ENCODE assay signal across 8 mouse cellular contexts in the genomic region with DNA sequence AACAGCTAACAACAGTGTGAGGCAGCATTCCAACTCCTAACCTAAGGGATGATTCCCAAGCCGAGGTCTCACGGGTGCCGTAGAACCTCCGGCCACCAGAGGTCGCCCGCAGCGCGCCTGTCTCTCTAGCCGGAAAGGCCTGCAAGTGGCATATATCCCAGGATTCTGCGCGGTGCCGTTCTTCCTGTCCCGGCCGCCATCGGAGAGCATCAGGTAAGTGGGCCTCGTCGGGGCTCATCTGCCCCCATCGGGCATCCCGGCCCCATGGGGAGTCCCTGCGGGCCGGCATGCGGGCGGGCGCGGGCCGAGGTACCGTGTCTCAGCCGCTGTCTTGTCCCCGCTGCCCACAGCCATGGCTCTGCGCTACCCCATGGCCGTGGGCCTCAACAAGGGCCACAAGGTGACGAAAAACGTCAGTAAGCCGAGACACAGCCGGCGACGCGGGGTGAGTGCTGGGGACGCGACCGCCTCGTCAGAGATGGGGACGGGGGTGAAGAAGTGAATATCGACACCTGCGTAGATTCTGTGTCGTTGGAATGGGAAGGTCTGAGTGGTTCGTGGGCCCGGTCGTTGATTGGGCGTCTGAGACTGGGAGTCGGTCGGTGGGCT. TPM values are rescaled to one million over a fixed set of nuclear protein-coding genes. Genes with fewer than 3 reads are reported as not detected.
A peak's percentile ranks its signal among the peaks of the same experiment; 100 is the strongest.
DNase-seq lines count a peak whose midpoint lies in the region; ATAC-seq and TF ChIP-seq lines count a peak whose summit lies in the region.

TSS of gene Rpl36 (plus strand) at position 181 of the 609 bp plus-strand sequence.

- H3K27ac ChIP-seq in embryonic facial prominence, embryonic 14.5 days (replicated peaks; ENCODE audit: low read depth, low read length) = peak within 1 kb of the TSS; percentile 91
- H3K27ac ChIP-seq in limb, embryonic 14.5 days (replicated peaks; ENCODE audit: low read depth, low read length) = peak within 1 kb of the TSS; percentile 92
- peak within 1 kb of the TSS; percentile 95 for H3K27ac ChIP-seq in midbrain, postnatal 0 days (ENCODE audit: low read depth, low read length)

- H3K36me3 ChIP-seq in embryonic facial prominence, embryonic 14.5 days (ENCODE audit: control insufficient read depth, insufficient read depth, low read length) = peaks cover 43% of the 10 kb centered on the region
- peaks cover 40% of the 10 kb centered on the region for H3K36me3 ChIP-seq in limb, embryonic 14.5 days (ENCODE audit: control insufficient read depth, insufficient read depth, low read length)
- peaks cover 39% of the 10 kb centered on the region for H3K36me3 ChIP-seq in midbrain, postnatal 0 days (ENCODE audit: insufficient read depth, low read length)

- peak within 1 kb of the TSS; percentile 93 for H3K4me2 ChIP-seq in embryonic facial prominence, embryonic 14.5 days (ENCODE audit: low read depth, low read length)
- peak within 1 kb of the TSS; percentile 69 for H3K4me2 ChIP-seq in limb, embryonic 14.5 days (replicated peaks; ENCODE audit: low read depth, low read length, severe bottlenecking)
- H3K4me2 ChIP-seq in midbrain, postnatal 0 days (ENCODE audit: low read depth, low read length, poor library complexity, severe bottlenecking) = peak within 1 kb of the TSS; percentile 75

- under 1% methylated on average over 44 of the region's 52 CpGs for WGBS in embryonic facial prominence, embryonic 14.5 days
- WGBS in limb, embryonic 14.5 days = 3% methylated on average over 52 of the region's 52 CpGs
- under 1% methylated on average over 52 of the region's 52 CpGs for WGBS in midbrain, postnatal 0 days

- TF ChIP-seq POLR2A in limb, embryonic 14.5 days (IDR thresholded peaks at IDR 0.05; ENCODE audit: borderline replicate concordance, extremely low read depth, insufficient read depth, insufficient read length) = peak; percentile 95

- peak within 1 kb of the TSS; percentile 82 for H3K9ac ChIP-seq in embryonic facial prominence, embryonic 14.5 days (ENCODE audit: low read depth, low read length)
- H3K9ac ChIP-seq in limb, embryonic 14.5 days (ENCODE audit: low read depth, low read length, severe bottlenecking) = peak within 1 kb of the TSS; percentile 83
- H3K9ac ChIP-seq in midbrain, postnatal 0 days (replicated peaks; ENCODE audit: low read length, poor library complexity, severe bottlenecking) = peak within 1 kb of the TSS; percentile 69

- no peaks in the 10 kb centered on the region for H3K27me3 ChIP-seq in embryonic facial prominence, embryonic 14.5 days (replicated peaks; ENCODE audit: control insufficient read depth, insufficient read depth, low read length)
- H3K27me3 ChIP-seq in limb, embryonic 14.5 days (ENCODE audit: control insufficient read depth, insufficient read depth, low read length) = no peaks in the 10 kb centered on the region
- H3K27me3 ChIP-seq in midbrain, postnatal 0 days (ENCODE audit: insufficient read depth, low read length) = no peaks in the 10 kb centered on the region

- peak within 1 kb of the TSS; percentile 70 for H3K4me3 ChIP-seq in embryonic facial prominence, embryonic 14.5 days (ENCODE audit: low read depth, low read length)
- H3K4me3 ChIP-seq in limb, embryonic 14.5 days (replicated peaks; ENCODE audit: low read length) = peak within 1 kb of the TSS; percentile 71
- peak within 1 kb of the TSS; percentile 65 for H3K4me3 ChIP-seq in midbrain, postnatal 0 days (ENCODE audit: low read depth, low read length)

- peak; percentile 98 for TF ChIP-seq CTCF in midbrain, postnatal 0 days (IDR thresholded peaks at IDR 0.05)

- DNase-seq in 3134 (ENCODE audit: extremely low read depth, insufficient read length, low spot score) = peak; percentile 97
- DNase-seq in adrenal gland, postnatal 4 days (ENCODE audit: low spot score in 2 of 2) = peak; percentile 94 to 97
- peak; percentile 96 for DNase-seq in embryonic facial prominence, embryonic 14.5 days (ENCODE audit: low spot score)
- DNase-seq in heart, adult 8-10 months (ENCODE audit: low spot score) = peak; percentile 96
- DNase-seq in kidney, adult 9 months = peak; percentile 98
- peak; percentile 94 for DNase-seq in limb, embryonic 14.5 days (ENCODE audit: low spot score)
- DNase-seq in midbrain, postnatal 0 days (ENCODE audit: low spot score) = peak; percentile 96
- DNase-seq in spleen, postnatal 14 days (ENCODE audit: low spot score in 2 of 2) = peak; percentile 89 to 93

- no peaks in the 10 kb centered on the region for H3K9me3 ChIP-seq in embryonic facial prominence, embryonic 14.5 days (ENCODE audit: control insufficient read depth, low read length)
- H3K9me3 ChIP-seq in limb, embryonic 14.5 days (ENCODE audit: control insufficient read depth, low read length) = no peaks in the 10 kb centered on the region
- no peaks in the 10 kb centered on the region for H3K9me3 ChIP-seq in midbrain, postnatal 0 days (ENCODE audit: low read length)

- ATAC-seq in embryonic facial prominence, embryonic 14.5 days (ENCODE audit: low read depth) = peak; percentile 73
- ATAC-seq in limb, embryonic 14.5 days (ENCODE audit: low FRiP score, low read depth) = peak; percentile 73
- peak; percentile 61 for ATAC-seq in midbrain, postnatal 0 days (ENCODE audit: low FRiP score)

- peaks cover 17% of the 10 kb centered on the region; the same call in 1 of the 2 replicates for H3K4me1 ChIP-seq in embryonic facial prominence, embryonic 14.5 days (ENCODE audit: control insufficient read depth, insufficient read depth, low read length)
- H3K4me1 ChIP-seq in limb, embryonic 14.5 days (ENCODE audit: control insufficient read depth, insufficient read depth, low read length) = peaks cover 20% of the 10 kb centered on the region
- peaks cover 14% of the 10 kb centered on the region for H3K4me1 ChIP-seq in midbrain, postnatal 0 days (ENCODE audit: insufficient read depth, low read length)

RNA-seq across cellular contexts. Expression of gene Rpl36, which starts in this region (rescaled TPM):
- total RNA-seq in adrenal gland, postnatal 4 days (2021) = 1,000 to 10,000 TPM; 1,222 to 1,358 TPM
- 2,068 and 2,222 TPM in 2 replicates for polyA plus RNA-seq in embryonic facial prominence, embryonic 14.5 days (2014; fragmentation: Nextera tagmentation; extraction: Ambion mirVana)
- total RNA-seq in heart, adult 8-10 months (2022) = 100 to 1,000 TPM; 697 to 769 (median 735) TPM
- 2,428 and 2,960 TPM in 2 replicates for polyA plus RNA-seq in limb, embryonic 14.5 days (2012; rRNA removed)
- 2,222 and 2,347 TPM in 2 replicates for polyA plus RNA-seq in limb, embryonic 14.5 days (2014; fragmentation: Nextera tagmentation; extraction: Ambion mirVana)
- 606 and 1,008 TPM in 2 replicates for total RNA-seq in midbrain, postnatal 0 days (2014; rRNA removed)
- polyA plus RNA-seq in midbrain, postnatal 0 days (2015; fragmentation: Nextera tagmentation; extraction: Ambion mirVana) = 1,065 and 1,089 TPM in 2 replicates

Comparison
In these comparisons a context has a peak if more than half of its experiments do, and no peak if none do; other contexts are left out.
1. Peak in every context shown above with its lines: DNase-seq, ATAC-seq, H3K4me3 ChIP-seq and H3K27ac ChIP-seq.